In genomic region chr8:74870346-74870949, GRCm38 (mm10) we compare ENCODE assay signal across 24 mouse cellular contexts. TPM values are rescaled to one million over a fixed set of nuclear protein-coding genes. Genes with fewer than 3 reads are reported as not detected.
DNase-seq lines count a peak whose midpoint lies in the region; ATAC-seq lines count a peak whose summit lies in the region.
"Had no signal": no experiment of that assay in that cellular context is flagged by ENCODE, and none has a peak within 500 bp of the region (broad histone marks: within the 10 kb centered on the region; RNA-seq: fewer than 3 reads in every experiment).

No protein-coding gene starts in this region.

- no peaks in the 10 kb centered on the region for H3K4me1 ChIP-seq in embryonic facial prominence, embryonic 15.5 days
- peaks cover 7% of the 10 kb centered on the region; the same call in 1 of the 2 replicates for H3K4me1 ChIP-seq in hindbrain, embryonic 10.5 days (replicated peaks)
- H3K4me1 ChIP-seq: lung, embryonic 15.5 days; neural tube, embryonic 13.5 days had no signal

- no peak overlapping the region for H3K4me3 ChIP-seq in embryonic facial prominence, embryonic 15.5 days (replicated peaks)
- H3K4me3 ChIP-seq in hindbrain, embryonic 10.5 days = no peak overlapping the region
- H3K4me3 ChIP-seq: forebrain, embryonic 12.5 days; heart, embryonic 13.5 days; lung, embryonic 15.5 days; neural tube, embryonic 13.5 days had no signal

- no peak overlapping the region for H3K4me2 ChIP-seq in embryonic facial prominence, embryonic 15.5 days (replicated peaks)
- H3K4me2 ChIP-seq: forebrain, embryonic 12.5 days; heart, embryonic 13.5 days; lung, embryonic 15.5 days; neural tube, embryonic 13.5 days had no signal

- WGBS in embryonic facial prominence, embryonic 15.5 days = 66% methylated on average over 4 of the region's 4 CpGs
- 74% methylated on average over 4 of the region's 4 CpGs for WGBS in hindbrain, embryonic 10.5 days

- 0 out of 2 replicates have a peak, but pooled peaks have one; percentile 54 for ATAC-seq in embryonic facial prominence, embryonic 15.5 days (ENCODE audit: insufficient number of reproducible peaks, low FRiP score, low TSS enrichment, low read depth)
- ATAC-seq: hindbrain, embryonic 16.5 days; intestine, postnatal 0 days had no signal

- no peak overlapping the region for H3K9ac ChIP-seq in embryonic facial prominence, embryonic 15.5 days
- H3K9ac ChIP-seq: forebrain, embryonic 12.5 days; heart, embryonic 13.5 days; liver, embryonic 14.5 days; lung, embryonic 15.5 days; neural tube, embryonic 13.5 days had no signal

- no peaks in the 10 kb centered on the region for H3K9me3 ChIP-seq in embryonic facial prominence, embryonic 15.5 days (replicated peaks)
- no peaks in the 10 kb centered on the region for H3K9me3 ChIP-seq in hindbrain, embryonic 10.5 days
- H3K9me3 ChIP-seq: forebrain, embryonic 12.5 days; heart, embryonic 13.5 days; lung, embryonic 15.5 days; neural tube, embryonic 13.5 days had no signal

- no peak overlapping the region for H3K27ac ChIP-seq in embryonic facial prominence, embryonic 15.5 days (replicated peaks)
- no peak overlapping the region for H3K27ac ChIP-seq in hindbrain, embryonic 10.5 days
- H3K27ac ChIP-seq: forebrain, embryonic 12.5 days; heart, embryonic 13.5 days; liver, embryonic 14.5 days; lung, embryonic 15.5 days; neural tube, embryonic 13.5 days had no signal

- H3K27me3 ChIP-seq in embryonic facial prominence, embryonic 15.5 days = no peaks in the 10 kb centered on the region
- H3K27me3 ChIP-seq in hindbrain, embryonic 10.5 days (ENCODE audit: insufficient read depth, poor library complexity, severe bottlenecking) = no peaks in the 10 kb centered on the region
- H3K27me3 ChIP-seq: forebrain, embryonic 12.5 days; heart, embryonic 13.5 days; lung, embryonic 15.5 days; neural tube, embryonic 13.5 days had no signal

- DNase-seq in gastrocnemius, postnatal 10 days = peak; percentile 40
- no peak for DNase-seq in gastrocnemius, adult 18-20 months (ENCODE audit: low spot score)
- DNase-seq in urinary bladder, postnatal 25 days (ENCODE audit: low spot score) = peak; percentile 4
- no peak for DNase-seq in urinary bladder, postnatal 4 days (ENCODE audit: low spot score in 2 of 2)
- DNase-seq in hindbrain, embryonic 10.5 days (ENCODE audit: low spot score) = no peak
- no peak for DNase-seq in retina, postnatal 1 day
- DNase-seq: cerebellum, adult 11-12 months; cerebellum, postnatal 14 days; heart, postnatal 36 days; midbrain, embryonic 14.5 days; thymus, adult 18-20 months; thymus, postnatal 4 days had no signal

- no peaks in the 10 kb centered on the region for H3K36me3 ChIP-seq in embryonic facial prominence, embryonic 15.5 days
- no peaks in the 10 kb centered on the region for H3K36me3 ChIP-seq in hindbrain, embryonic 10.5 days
- H3K36me3 ChIP-seq: forebrain, embryonic 12.5 days; heart, embryonic 13.5 days; lung, embryonic 15.5 days; neural tube, embryonic 13.5 days had no signal

RNA-seq across cellular contexts. Expression of gene Isx, which starts 2.5 kb away (rescaled TPM):
- not detected for total RNA-seq in gastrocnemius, postnatal 10 days (2021)
- not detected for total RNA-seq in gastrocnemius, adult 18-20 months (2021)
- polyA plus RNA-seq in embryonic facial prominence, embryonic 15.5 days (2015; fragmentation: Nextera tagmentation; extraction: Ambion mirVana) = not detected in 2 replicates
- polyA plus RNA-seq in hindbrain, embryonic 10.5 days (2016; fragmentation: Nextera tagmentation; extraction: Ambion mirVana) = not detected in 2 replicates
- total RNA-seq: heart, postnatal 36 days; layer of hippocampus, postnatal 10 days; megakaryocyte progenitor cell, adult 5-6 weeks had no signal
- polyA plus RNA-seq: forebrain, embryonic 12.5 days; gonadal fat pad, adult 2 months; heart, embryonic 13.5 days; hindbrain, embryonic 16.5 days; kidney, embryonic 16.5 days; liver, embryonic 14.5 days; lung, embryonic 15.5 days; midbrain, embryonic 14.5 days; neural tube, embryonic 13.5 days had no signal

Comparison
In these comparisons a context has a peak if more than half of its experiments do, and no peak if none do; other contexts are left out.
1. DNase-seq: peak in gastrocnemius, postnatal 10 days (single experiment) and urinary bladder, postnatal 25 days (single experiment); none in gastrocnemius, adult 18-20 months (single experiment), urinary bladder, postnatal 4 days (0 of 2), hindbrain, embryonic 10.5 days (single experiment) and retina, postnatal 1 day (single experiment).